Mouse (Mus musculus): Measurements from ENCODE around the gene Hist1h4c. TPM values are rescaled to one million over a fixed set of nuclear protein-coding genes. Genes with fewer than 3 reads are reported as not detected.
A peak's percentile ranks its signal among the peaks of the same experiment; 100 is the strongest.
"Not testable (repeated sequence)": the region's sequence is repeated elsewhere in the genome, so short reads cannot be mapped to it uniquely, and the experiment has no call there.

The Hist1h4c gene
- polyA plus RNA-seq, 1 experiment: 20.6 TPM

- Histone ChIP-seq H3K27ac (ENCODE audit: control insufficient read depth, insufficient read depth, low read depth, low read length) (peak overlapping the region; percentile 36), H3K4me1 (ENCODE audit: control insufficient read depth, insufficient read depth, low read length) (peaks cover 4% of the 10 kb centered on the region; the same call in 1 of the 2 replicates), H3K4me3 (ENCODE audit: control insufficient read depth, low read depth, low read length) (peak overlapping the region; percentile 49; the same call in 1 of the 2 replicates), H3K36me3 (ENCODE audit: control insufficient read depth, insufficient read depth, low read length) (no peaks in the 10 kb centered on the region), H3K27me3 (ENCODE audit: control insufficient read depth, insufficient read depth, low read length) (no peaks in the 10 kb centered on the region)
- TF ChIP-seq CTCF (IDR thresholded peaks at IDR 0.05; ENCODE audit: control insufficient read depth, insufficient read depth, insufficient replicate concordance, low read depth, low read length) (no peak), POLR2A (IDR thresholded peaks at IDR 0.05; ENCODE audit: control insufficient read depth, low read depth, low read length) (no peak)
These were observed 13.0 kb downstream of the Hist1h4c start for GRCm38 (mm10) chr13:23685121-23685861.

GRCm38 (mm10) chr13:23684295-23684945, 13.8 kb downstream of the Hist1h4c start:
- not testable (repeated sequence) for H3K27me3 ChIP-seq (ENCODE audit: control insufficient read depth, insufficient read depth, low read length); H3K36me3 ChIP-seq (ENCODE audit: control insufficient read depth, insufficient read depth, low read length); H3K4me1 ChIP-seq (ENCODE audit: control insufficient read depth, insufficient read depth, low read length)
- Histone ChIP-seq H3K4me3 (ENCODE audit: control insufficient read depth, low read depth, low read length) (peak overlapping the region; percentile 76), H3K27ac (ENCODE audit: control insufficient read depth, insufficient read depth, low read depth, low read length) (peak overlapping the region; percentile 80)

- Histone ChIP-seq H3K36me3 (ENCODE audit: control insufficient read depth, insufficient read depth, low read length) (no peaks in the 10 kb centered on the region), H3K27me3 (ENCODE audit: control insufficient read depth, insufficient read depth, low read length) (no peaks in the 10 kb centered on the region), H3K4me3 (ENCODE audit: control insufficient read depth, low read depth, low read length) (peak within 1 kb of the TSS; percentile 76), H3K4me1 (ENCODE audit: control insufficient read depth, insufficient read depth, low read length) (peaks cover 4% of the 10 kb centered on the region; the same call in 1 of the 2 replicates), H3K27ac (ENCODE audit: control insufficient read depth, insufficient read depth, low read depth, low read length) (peak within 1 kb of the TSS; percentile 87)
- no peak for TF ChIP-seq CTCF (IDR thresholded peaks at IDR 0.05; ENCODE audit: control insufficient read depth, insufficient read depth, insufficient replicate concordance, low read depth, low read length)
- 0 out of 2 replicates have a peak, but pooled peaks have one; percentile 35 for TF ChIP-seq POLR2A (IDR thresholded peaks at IDR 0.05; ENCODE audit: control insufficient read depth, low read depth, low read length)
These were observed 14.4 kb downstream of the Hist1h4c start, which contains the start of the genes Hist1h2ac and Hist1h2bc for GRCm38 (mm10) chr13:23683755-23684281. Hist1h2ac (minus strand) TSS chr13:23683948. Hist1h2bc (plus strand) TSS chr13:23684199.

- Histone ChIP-seq H3K4me3 (ENCODE audit: control insufficient read depth, low read depth, low read length) (peak overlapping the region; percentile 45), H3K27ac (ENCODE audit: control insufficient read depth, insufficient read depth, low read depth, low read length) (peak overlapping the region; percentile 13; the same call in 1 of the 2 replicates)
- H3K36me3 ChIP-seq (ENCODE audit: control insufficient read depth, insufficient read depth, low read length); H3K4me1 ChIP-seq (ENCODE audit: control insufficient read depth, insufficient read depth, low read length); H3K27me3 ChIP-seq (ENCODE audit: control insufficient read depth, insufficient read depth, low read length): not testable (repeated sequence)
These were observed 15.1 kb downstream of the Hist1h4c start for GRCm38 (mm10) chr13:23682947-23683754.

- H3K4me1 ChIP-seq (ENCODE audit: control insufficient read depth, insufficient read depth, low read length): peaks cover 4% of the 10 kb centered on the region; the same call in 1 of the 2 replicates
- no peaks in the 10 kb centered on the region for H3K36me3 ChIP-seq (ENCODE audit: control insufficient read depth, insufficient read depth, low read length)
- no peak overlapping the region for H3K4me3 ChIP-seq (ENCODE audit: control insufficient read depth, low read depth, low read length)
- no peak overlapping the region for H3K27ac ChIP-seq (ENCODE audit: control insufficient read depth, insufficient read depth, low read depth, low read length)
- no peaks in the 10 kb centered on the region for H3K27me3 ChIP-seq (ENCODE audit: control insufficient read depth, insufficient read depth, low read length)
- no peak for TF ChIP-seq CTCF (IDR thresholded peaks at IDR 0.05; ENCODE audit: control insufficient read depth, insufficient read depth, insufficient replicate concordance, low read depth, low read length)
- TF ChIP-seq POLR2A (IDR thresholded peaks at IDR 0.05; ENCODE audit: control insufficient read depth, low read depth, low read length): no peak
These were observed 15.7 kb downstream of the Hist1h4c start for GRCm38 (mm10) chr13:23682623-23682946.

GRCm38 (mm10) chr13:23681990-23682582, 16.2 kb downstream of the Hist1h4c start:
- Histone ChIP-seq H3K4me3 (ENCODE audit: control insufficient read depth, low read depth, low read length) (no peak overlapping the region), H3K27ac (ENCODE audit: control insufficient read depth, insufficient read depth, low read depth, low read length) (no peak overlapping the region)

GRCm38 (mm10) chr13:23662536-23662935, 35.7 kb downstream of the Hist1h4c start:
- Histone ChIP-seq H3K4me1 (ENCODE audit: control insufficient read depth, insufficient read depth, low read length) (no peaks in the 10 kb centered on the region), H3K27ac (ENCODE audit: control insufficient read depth, insufficient read depth, low read depth, low read length) (no peak overlapping the region), H3K4me3 (ENCODE audit: control insufficient read depth, low read depth, low read length) (no peak overlapping the region)

More at GRCm38 (mm10) chr13:23681990-23682582, 16.2 kb downstream of the Hist1h4c start:
- H3K36me3 ChIP-seq (ENCODE audit: control insufficient read depth, insufficient read depth, low read length): no peaks in the 10 kb centered on the region
- H3K4me1 ChIP-seq (ENCODE audit: control insufficient read depth, insufficient read depth, low read length): peaks cover 4% of the 10 kb centered on the region; the same call in 1 of the 2 replicates
- H3K27me3 ChIP-seq (ENCODE audit: control insufficient read depth, insufficient read depth, low read length): no peaks in the 10 kb centered on the region
- TF ChIP-seq CTCF (IDR thresholded peaks at IDR 0.05; ENCODE audit: control insufficient read depth, insufficient read depth, insufficient replicate concordance, low read depth, low read length) (no peak), POLR2A (IDR thresholded peaks at IDR 0.05; ENCODE audit: control insufficient read depth, low read depth, low read length) (no peak)

More at GRCm38 (mm10) chr13:23662536-23662935, 35.7 kb downstream of the Hist1h4c start:
- no peaks in the 10 kb centered on the region for H3K36me3 ChIP-seq (ENCODE audit: control insufficient read depth, insufficient read depth, low read length)
- TF ChIP-seq POLR2A (IDR thresholded peaks at IDR 0.05; ENCODE audit: control insufficient read depth, low read depth, low read length): no peak
- no peak for TF ChIP-seq CTCF (IDR thresholded peaks at IDR 0.05; ENCODE audit: control insufficient read depth, insufficient read depth, insufficient replicate concordance, low read depth, low read length)
- H3K27me3 ChIP-seq (ENCODE audit: control insufficient read depth, insufficient read depth, low read length): no peaks in the 10 kb centered on the region

Measured in testis, adult 2 months (tissue).